ENCODE assay signal across 16 mouse cellular contexts in the genomic region with DNA sequence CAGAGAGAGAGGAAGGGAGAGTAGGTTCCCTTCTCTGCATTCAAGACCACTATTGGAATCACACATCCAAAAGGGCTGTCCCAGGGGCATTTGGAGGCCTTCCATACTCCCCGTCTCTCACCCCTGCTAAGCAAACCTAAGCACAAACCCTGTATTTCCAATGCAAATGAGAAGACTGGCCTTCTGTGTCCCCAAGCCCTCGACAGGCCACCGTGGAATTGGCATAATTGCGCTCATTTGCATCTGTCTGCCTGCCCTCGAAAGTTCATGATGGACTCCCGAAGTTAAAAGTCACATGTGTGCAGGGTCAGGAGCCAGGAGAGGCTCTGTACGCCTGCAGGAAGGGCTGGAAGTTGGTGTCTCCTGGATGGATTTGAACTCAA. TPM values are rescaled to one million over a fixed set of nuclear protein-coding genes. Genes with fewer than 3 reads are reported as not detected.
DNase-seq lines count a peak whose midpoint lies in the region; ATAC-seq and TF ChIP-seq lines count a peak whose summit lies in the region.
"Had no signal": no experiment of that assay in that cellular context is flagged by ENCODE, and none has a peak within 500 bp of the region (broad histone marks: within the 10 kb centered on the region; RNA-seq: fewer than 3 reads in every experiment).

No protein-coding gene starts in this region.

- no peak for TF ChIP-seq CTCF in kidney, adult 2 months (conservative IDR thresholded peaks at IDR 0.05; ENCODE audit: insufficient read depth, insufficient read length, low read depth, low read length)

- H3K4me2 ChIP-seq in hindbrain, embryonic 11.5 days (replicated peaks; ENCODE audit: low read depth, low read length): no peak overlapping the region
- no peak overlapping the region for H3K4me2 ChIP-seq in hindbrain, embryonic 16.5 days (ENCODE audit: low read length)
- H3K4me2 ChIP-seq in forebrain, embryonic 15.5 days (replicated peaks): no peak overlapping the region
- no peak overlapping the region for H3K4me2 ChIP-seq in limb, embryonic 11.5 days (ENCODE audit: low read depth, severe bottlenecking)
- H3K4me2 ChIP-seq: embryonic facial prominence, embryonic 13.5 days; liver, embryonic 15.5 days had no signal

- H3K4me1 ChIP-seq in hindbrain, embryonic 11.5 days (replicated peaks; ENCODE audit: control insufficient read depth, insufficient read depth, low read length): peaks cover 8% of the 10 kb centered on the region
- H3K4me1 ChIP-seq in hindbrain, embryonic 16.5 days (ENCODE audit: control insufficient read depth, insufficient read depth, low read depth, low read length): peaks cover 15% of the 10 kb centered on the region
- peaks cover 28% of the 10 kb centered on the region for H3K4me1 ChIP-seq in forebrain, embryonic 15.5 days
- peaks cover 10% of the 10 kb centered on the region; the same call in 1 of the 2 replicates for H3K4me1 ChIP-seq in kidney, adult 2 months (ENCODE audit: control insufficient read depth, insufficient read depth, low read length)
- peaks cover 21% of the 10 kb centered on the region for H3K4me1 ChIP-seq in limb, embryonic 11.5 days (ENCODE audit: control insufficient read depth, insufficient read depth, low read length)
- H3K4me1 ChIP-seq: liver, embryonic 15.5 days had no signal

- peak; percentile 41 for DNase-seq in hindbrain, embryonic 11.5 days (ENCODE audit: low spot score)
- DNase-seq in kidney, adult 2 months: peak; percentile 64
- DNase-seq in limb, embryonic 11.5 days (ENCODE audit: low spot score): no peak
- no peak for DNase-seq in right cerebral cortex, adult 18-20 months
- no peak for DNase-seq in right cerebral cortex, adult 2 months (ENCODE audit: low spot score in 2 of 2)
- DNase-seq: adrenal gland, postnatal 14 days; cerebellum, postnatal 10 days; gastrocnemius, postnatal 25 days; left cerebral cortex, postnatal 4 days; right cerebral cortex, postnatal 4 days had no signal

- H3K9ac ChIP-seq in hindbrain, embryonic 11.5 days (ENCODE audit: low read depth, low read length): no peak overlapping the region
- no peak overlapping the region for H3K9ac ChIP-seq in hindbrain, embryonic 16.5 days (ENCODE audit: low read depth, low read length)
- H3K9ac ChIP-seq in forebrain, embryonic 15.5 days (replicated peaks): no peak overlapping the region
- H3K9ac ChIP-seq in limb, embryonic 11.5 days (ENCODE audit: low read length): no peak overlapping the region
- H3K9ac ChIP-seq: embryonic facial prominence, embryonic 13.5 days; liver, embryonic 15.5 days had no signal

- no peaks in the 10 kb centered on the region for H3K36me3 ChIP-seq in hindbrain, embryonic 11.5 days (ENCODE audit: control insufficient read depth, insufficient read depth, low read length)
- no peaks in the 10 kb centered on the region for H3K36me3 ChIP-seq in hindbrain, embryonic 16.5 days (ENCODE audit: control insufficient read depth, insufficient read depth, low read length)
- no peaks in the 10 kb centered on the region for H3K36me3 ChIP-seq in forebrain, embryonic 15.5 days
- no peaks in the 10 kb centered on the region for H3K36me3 ChIP-seq in kidney, adult 2 months (ENCODE audit: control insufficient read depth, insufficient read depth, low read length)
- no peaks in the 10 kb centered on the region for H3K36me3 ChIP-seq in limb, embryonic 11.5 days (ENCODE audit: control insufficient read depth, insufficient read depth, low read length)
- H3K36me3 ChIP-seq: embryonic facial prominence, embryonic 13.5 days; liver, embryonic 15.5 days had no signal

- 35% methylated on average over 7 of the region's 7 CpGs for WGBS in hindbrain, embryonic 11.5 days
- 17% methylated on average over 7 of the region's 7 CpGs for WGBS in hindbrain, embryonic 16.5 days
- 37% methylated on average over 7 of the region's 7 CpGs for WGBS in forebrain, embryonic 15.5 days
- WGBS in kidney, adult 2 months: 26% methylated on average over 7 of the region's 7 CpGs
- WGBS in limb, embryonic 11.5 days: 56% methylated on average over 7 of the region's 7 CpGs

- peak overlapping the region; percentile 92 for H3K27ac ChIP-seq in hindbrain, embryonic 11.5 days (ENCODE audit: low read depth, low read length)
- H3K27ac ChIP-seq in hindbrain, embryonic 16.5 days (ENCODE audit: low read depth, low read length): no peak overlapping the region
- H3K27ac ChIP-seq in forebrain, embryonic 15.5 days (replicated peaks): peak overlapping the region; percentile 93; the same call in 1 of the 2 replicates
- H3K27ac ChIP-seq in kidney, adult 2 months (ENCODE audit: insufficient read depth, low read depth, low read length): peak overlapping the region; percentile 44; the same call in 1 of the 2 replicates
- H3K27ac ChIP-seq in limb, embryonic 11.5 days (replicated peaks; ENCODE audit: low read depth, low read length): peak overlapping the region; percentile 36; the same call in 1 of the 2 replicates
- H3K27ac ChIP-seq: embryonic facial prominence, embryonic 13.5 days; layer of hippocampus, adult 2 months; liver, embryonic 15.5 days had no signal

- no peaks in the 10 kb centered on the region for H3K27me3 ChIP-seq in hindbrain, embryonic 11.5 days (ENCODE audit: control insufficient read depth, insufficient read depth, low read length)
- H3K27me3 ChIP-seq in hindbrain, embryonic 16.5 days (replicated peaks; ENCODE audit: control insufficient read depth, insufficient read depth, low read length): no peaks in the 10 kb centered on the region
- no peaks in the 10 kb centered on the region for H3K27me3 ChIP-seq in forebrain, embryonic 15.5 days
- no peaks in the 10 kb centered on the region for H3K27me3 ChIP-seq in kidney, adult 2 months (replicated peaks; ENCODE audit: control insufficient read depth, insufficient read depth, low read length)
- no peaks in the 10 kb centered on the region for H3K27me3 ChIP-seq in limb, embryonic 11.5 days (ENCODE audit: control insufficient read depth, insufficient read depth, low read length)
- H3K27me3 ChIP-seq: embryonic facial prominence, embryonic 13.5 days; liver, embryonic 15.5 days had no signal

- peak; percentile 22; the same call in 1 of the 2 replicates for ATAC-seq in hindbrain, embryonic 11.5 days (ENCODE audit: low FRiP score)
- no peak for ATAC-seq in hindbrain, embryonic 16.5 days
- no peak for ATAC-seq in forebrain, embryonic 15.5 days (replicated peaks)
- no peak for ATAC-seq in limb, embryonic 11.5 days (ENCODE audit: insufficient number of reproducible peaks, low FRiP score, low TSS enrichment, low read depth)
- ATAC-seq in erythroblast, adult 5-6 weeks (replicated peaks; ENCODE audit: low FRiP score, poor library complexity, severe bottlenecking): no peak

- no peaks in the 10 kb centered on the region for H3K9me3 ChIP-seq in hindbrain, embryonic 11.5 days (ENCODE audit: control insufficient read depth, low read length)
- H3K9me3 ChIP-seq in hindbrain, embryonic 16.5 days (ENCODE audit: control insufficient read depth, low read length): no peaks in the 10 kb centered on the region
- no peaks in the 10 kb centered on the region for H3K9me3 ChIP-seq in forebrain, embryonic 15.5 days
- no peaks in the 10 kb centered on the region for H3K9me3 ChIP-seq in limb, embryonic 11.5 days (ENCODE audit: control insufficient read depth, low read length)
- H3K9me3 ChIP-seq: embryonic facial prominence, embryonic 13.5 days; liver, embryonic 15.5 days had no signal

- TF ChIP-seq POLR2A in kidney, adult 2 months (IDR thresholded peaks at IDR 0.05; ENCODE audit: low read depth, low read length): no peak

- H3K4me3 ChIP-seq in hindbrain, embryonic 11.5 days (ENCODE audit: low read depth, low read length): no peak overlapping the region
- no peak overlapping the region for H3K4me3 ChIP-seq in hindbrain, embryonic 16.5 days (ENCODE audit: low read length)
- no peak overlapping the region for H3K4me3 ChIP-seq in forebrain, embryonic 15.5 days
- H3K4me3 ChIP-seq in kidney, adult 2 months (ENCODE audit: insufficient read depth, low read depth, low read length): no peak overlapping the region
- no peak overlapping the region for H3K4me3 ChIP-seq in limb, embryonic 11.5 days (ENCODE audit: low read depth, low read length)
- H3K4me3 ChIP-seq: embryonic facial prominence, embryonic 13.5 days; layer of hippocampus, adult 2 months; liver, embryonic 15.5 days had no signal

RNA-seq across cellular contexts. Expression of a gene that starts 19.9 kb away (rescaled TPM):
- polyA plus RNA-seq in hindbrain, embryonic 11.5 days (2014; fragmentation: Nextera tagmentation; extraction: Ambion mirVana): 86.2 and 91.2 TPM in 2 replicates
- polyA plus RNA-seq in hindbrain, embryonic 16.5 days (2015; fragmentation: Nextera tagmentation; extraction: Ambion mirVana): 185 and 201 TPM in 2 replicates
- 145 and 146 TPM in 2 replicates for polyA plus RNA-seq in forebrain, embryonic 15.5 days (2015; fragmentation: Nextera tagmentation; extraction: Ambion mirVana)
- 86.5 and 103 TPM in 2 replicates for polyA plus RNA-seq in kidney, adult 2 months (2012; rRNA removed)
- polyA plus RNA-seq in limb, embryonic 11.5 days (2014; fragmentation: Nextera tagmentation; extraction: Ambion mirVana): 61.8 and 66.9 TPM in 2 replicates
- total RNA-seq in erythroblast, adult 5-6 weeks (2015; ENCODE audit: low replicate concordance): 3.8 TPM in 1 of 2 replicates, not detected in the other
- total RNA-seq in erythroblast, adult 5-6 weeks (2017; ENCODE audit: low replicate concordance): 1.7 TPM in 1 of 2 replicates, not detected in the other

RNA-seq across cellular contexts. Expression of a gene that starts 28.4 kb away (rescaled TPM):
- 11.0 and 15.0 TPM in 2 replicates for polyA plus RNA-seq in hindbrain, embryonic 11.5 days (2014; fragmentation: Nextera tagmentation; extraction: Ambion mirVana)
- 12.9 and 15.0 TPM in 2 replicates for polyA plus RNA-seq in hindbrain, embryonic 16.5 days (2015; fragmentation: Nextera tagmentation; extraction: Ambion mirVana)
- polyA plus RNA-seq in forebrain, embryonic 15.5 days (2015; fragmentation: Nextera tagmentation; extraction: Ambion mirVana): 11.7 and 12.1 TPM in 2 replicates
- 16.9 and 18.7 TPM in 2 replicates for polyA plus RNA-seq in kidney, adult 2 months (2012; rRNA removed)
- polyA plus RNA-seq in limb, embryonic 11.5 days (2014; fragmentation: Nextera tagmentation; extraction: Ambion mirVana): 9.0 and 10.4 TPM in 2 replicates
- total RNA-seq in erythroblast, adult 5-6 weeks (2015; ENCODE audit: low replicate concordance): 1.5 and 1.7 TPM in 2 replicates
- total RNA-seq in erythroblast, adult 5-6 weeks (2017; ENCODE audit: low replicate concordance): 0.77 and 1.8 TPM in 2 replicates

Comparison
In these comparisons a context has a peak if more than half of its experiments do, and no peak if none do; other contexts are left out.
1. DNase-seq: peak in hindbrain, embryonic 11.5 days (single experiment) and kidney, adult 2 months (single experiment); none in limb, embryonic 11.5 days (single experiment), right cerebral cortex, adult 18-20 months (single experiment) and right cerebral cortex, adult 2 months (0 of 2).